Mouse (Mus musculus) frontal cortex, postnatal 10 days (tissue): ENCODE results near the gene Tac1.
"Not testable (repeated sequence)": the region's sequence is repeated elsewhere in the genome, so short reads cannot be mapped to it uniquely, and the experiment has no call there.

Experiments used
- DNase-seq, 2 experiments: peaks; one replicate each; pipeline ENCODE4 v3.0.0; 2022; ENCODE audit warnings: low spot score in 2 of 2, mixed read lengths in 1 of 2

The Tac1 gene

DNA sequence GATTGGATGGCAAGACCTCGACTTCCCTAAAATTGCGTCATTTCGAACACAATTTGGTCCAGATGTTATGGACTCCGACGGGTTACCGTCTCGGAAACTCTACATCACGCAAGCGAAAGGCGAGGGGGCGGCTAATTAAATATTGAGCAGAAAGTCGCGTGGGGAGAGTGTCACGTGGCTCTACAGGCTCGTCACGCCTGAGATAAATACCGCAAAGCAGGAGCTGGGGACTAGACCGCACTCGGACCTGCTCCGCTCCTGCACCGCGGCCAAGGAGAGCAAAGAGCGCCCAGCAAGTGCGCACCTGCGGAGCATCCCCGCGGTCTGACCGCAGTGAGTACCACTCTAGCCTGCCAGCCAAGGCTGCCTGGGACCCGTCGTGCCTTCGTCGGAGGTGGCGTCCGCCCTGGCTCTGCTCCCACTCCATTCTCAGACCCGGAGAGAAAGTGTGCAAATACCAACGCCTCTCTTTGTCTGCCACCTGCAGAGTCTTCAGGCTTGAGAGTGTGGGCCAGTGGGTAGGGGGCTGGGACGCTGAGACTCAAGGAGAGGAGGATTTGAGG, at the start of gene Tac1:
Tac1 (plus strand) TSS at position 51 of the 563 bp plus-strand sequence.
- DNase-seq: peak in 1 of 2 experiments; percentile 8

DNA sequence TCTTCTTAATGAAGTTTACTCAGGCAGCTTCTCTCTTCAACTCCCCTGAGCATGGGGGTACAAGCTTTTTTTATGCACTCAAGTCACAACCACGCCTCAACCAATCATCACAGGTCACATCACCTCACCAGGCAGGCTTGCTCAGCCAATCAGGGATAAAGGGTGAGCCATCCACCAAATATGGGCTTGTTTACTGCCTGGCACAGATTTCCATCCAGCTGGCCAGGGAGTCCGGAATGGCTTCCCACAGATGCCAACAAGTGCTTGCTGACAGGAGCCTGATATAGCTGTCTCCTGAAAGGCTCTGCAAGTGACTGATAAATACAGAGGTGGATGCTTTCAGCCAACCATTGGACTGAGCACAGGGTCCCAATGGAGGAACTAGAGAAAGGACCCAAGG, 11.2 kb upstream of the Tac1 start:
- not testable (repeated sequence) for DNase-seq

DNA sequence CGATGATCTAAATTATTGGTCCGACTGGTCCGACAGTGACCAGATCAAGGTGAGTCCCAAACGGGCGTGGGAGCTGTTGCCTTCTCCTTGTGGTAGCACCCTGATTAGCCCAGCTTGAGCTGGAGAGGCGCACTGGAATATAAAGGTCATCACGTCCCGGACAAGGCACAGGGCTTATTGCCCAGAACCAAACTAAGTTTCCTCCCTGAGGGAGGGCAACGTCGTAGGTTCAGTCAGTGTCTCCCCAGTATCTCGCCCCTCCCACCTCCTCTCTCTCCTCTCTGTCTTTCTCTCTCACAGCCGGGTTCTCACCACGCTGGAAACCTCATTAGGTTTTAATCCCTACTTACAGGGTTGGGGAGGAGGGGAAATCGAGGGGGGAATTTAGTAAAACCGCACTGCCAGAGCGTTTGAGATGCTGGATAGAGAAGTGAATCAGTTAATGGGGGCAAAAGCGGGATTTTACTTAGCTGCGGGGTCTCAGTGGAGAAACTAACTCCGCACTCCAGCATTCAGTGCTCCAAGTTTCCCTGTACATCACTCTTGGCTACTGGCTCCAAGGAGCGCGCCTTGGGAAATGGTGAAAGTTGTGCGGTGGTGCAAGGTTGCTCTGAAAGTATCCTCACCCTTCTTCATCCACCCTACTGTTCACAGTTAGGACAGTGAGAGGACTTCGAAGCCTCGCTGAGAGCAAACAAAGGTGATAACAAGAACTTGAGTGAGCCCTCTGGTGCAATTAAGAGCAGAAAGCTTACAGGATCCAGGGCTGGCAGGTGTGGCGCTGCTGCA, 1.2 kb downstream of the Tac1 start:
- DNase-seq: no peak

DNA sequence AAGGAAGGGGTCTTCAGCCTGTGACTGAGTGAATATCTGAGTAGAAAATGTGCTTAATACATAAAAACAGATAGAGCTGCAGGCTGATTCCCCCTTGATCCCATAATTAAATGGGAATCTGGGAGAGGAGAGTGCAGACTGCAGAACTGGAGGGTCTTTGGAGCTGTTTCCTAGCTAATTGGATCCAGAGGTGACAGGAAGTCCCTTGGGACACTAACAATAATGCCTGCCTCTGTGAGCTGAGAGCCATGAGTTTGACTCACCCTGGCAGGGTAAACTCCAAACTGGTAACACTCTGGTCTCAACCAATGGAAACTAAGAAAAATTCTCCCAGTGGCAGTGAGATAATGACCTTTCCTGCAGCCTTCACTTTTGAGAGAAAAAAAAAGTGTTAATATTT, 3.5 kb downstream of the Tac1 start:
- DNase-seq: no peak

DNA sequence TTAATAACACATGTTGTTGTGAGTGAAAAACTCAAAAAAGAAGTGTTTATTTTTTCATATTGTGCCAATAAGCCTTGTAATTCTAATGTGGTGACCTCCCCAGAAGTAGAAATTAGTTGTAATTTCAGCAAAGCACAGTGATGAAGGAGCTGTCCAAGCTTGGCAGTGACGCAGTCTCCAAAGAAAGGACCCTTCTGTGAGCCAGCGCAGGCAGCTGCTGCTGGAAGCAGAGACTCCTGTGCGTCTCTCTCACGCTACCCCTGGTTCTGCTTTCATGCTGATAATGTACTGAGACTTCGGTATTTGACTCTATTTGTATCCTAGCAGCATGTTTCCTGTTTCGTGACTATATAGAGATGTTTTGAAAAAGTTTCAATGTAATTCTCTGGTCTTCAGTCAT, 7.8 kb downstream of the Tac1 start:
- DNase-seq: peak in 1 of 2 experiments; percentile 8

DNA sequence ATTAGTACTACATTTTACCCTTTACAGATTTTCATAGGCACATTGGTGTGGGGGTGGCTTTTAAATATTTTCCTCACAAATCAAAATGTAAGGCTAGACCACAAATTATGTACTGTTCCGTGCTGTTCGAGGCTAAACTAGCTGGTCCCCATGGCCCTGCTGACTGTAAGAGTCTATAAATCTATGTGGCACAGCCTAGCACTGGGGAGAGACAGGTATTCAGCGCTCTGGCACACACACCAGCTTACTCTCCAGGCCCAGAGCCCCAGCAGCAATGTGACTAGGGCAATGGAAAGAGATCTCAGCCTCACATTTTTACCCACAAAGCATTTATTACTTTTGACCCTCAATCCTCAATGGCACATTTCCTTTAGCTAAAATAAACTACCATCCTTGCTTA, 9.9 kb downstream of the Tac1 start:
- DNase-seq: no peak

DNA sequence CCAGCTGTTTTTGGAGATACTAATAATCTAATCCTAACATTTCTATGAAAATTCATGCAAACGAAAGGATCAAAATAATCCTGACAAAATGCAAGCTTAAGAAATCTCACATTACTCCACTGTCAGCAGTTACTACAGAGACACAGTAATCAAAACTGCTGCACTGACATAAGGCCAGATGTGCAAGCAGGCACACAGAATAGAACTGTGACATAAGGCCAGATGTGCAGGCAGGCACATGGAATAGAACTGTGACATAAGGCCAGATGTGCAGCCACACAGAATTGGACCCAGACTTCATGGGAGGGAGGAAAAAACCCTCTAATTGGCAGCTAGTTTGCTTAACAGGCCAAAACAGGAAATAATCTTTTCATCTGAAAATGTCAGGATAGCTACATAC, 16.5 kb downstream of the Tac1 start:
- no peak for DNase-seq

DNA sequence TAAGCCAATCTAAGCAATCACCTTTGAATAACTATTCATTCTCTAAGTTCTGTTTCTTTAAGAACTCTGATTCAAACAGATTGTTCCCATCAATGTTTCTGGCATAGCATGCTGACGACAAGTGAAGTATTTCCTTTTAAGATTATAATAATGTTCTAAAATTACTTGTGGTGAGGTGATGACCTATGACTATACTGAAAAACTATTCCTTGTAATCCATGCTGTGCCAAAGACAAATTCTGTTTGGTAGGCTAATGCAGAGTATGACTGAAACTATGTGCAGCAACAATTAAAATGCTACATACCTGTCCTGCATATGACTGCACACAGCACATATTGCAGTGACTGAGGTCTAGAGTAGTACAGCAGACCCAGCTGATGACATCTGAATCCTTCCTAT, 23.4 kb downstream of the Tac1 start:
- no peak for DNase-seq

DNA sequence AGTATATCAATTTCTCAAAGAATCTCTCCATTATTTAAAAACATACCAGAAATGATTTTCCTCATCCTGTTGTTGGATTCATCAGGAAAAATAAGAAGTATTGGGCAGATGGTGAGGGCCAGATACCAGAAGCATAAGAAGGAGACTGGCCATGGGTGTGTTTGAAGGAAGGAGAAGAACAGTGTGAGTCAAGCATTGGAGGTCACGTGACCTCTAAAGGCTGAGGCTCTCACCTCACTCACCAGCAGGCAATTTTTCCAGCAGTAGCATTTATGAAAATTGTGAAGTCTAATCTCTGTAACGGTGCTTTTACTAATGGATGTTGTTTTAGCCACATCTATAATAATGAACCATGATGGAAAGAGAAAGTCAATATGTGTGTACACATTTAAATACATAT, 39.8 kb downstream of the Tac1 start:
- DNase-seq: no peak

DNA sequence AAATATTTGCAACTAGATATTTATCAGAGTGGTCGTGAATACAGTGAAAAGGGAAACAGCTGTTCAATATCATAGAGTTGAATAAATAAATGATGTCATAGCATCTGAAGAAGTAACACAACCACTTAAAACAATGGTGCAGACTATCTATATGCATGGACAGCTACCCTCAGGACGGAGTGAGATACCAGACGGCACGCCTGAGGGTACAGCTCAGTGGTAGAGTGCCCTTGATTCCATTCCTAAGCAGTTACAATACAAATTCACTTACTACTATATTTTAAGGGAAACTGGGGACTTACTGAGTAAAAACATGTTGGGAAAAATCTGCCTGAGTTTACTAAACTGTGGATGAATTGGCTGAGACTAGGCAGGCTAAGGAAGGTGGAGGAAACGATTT, 43.7 kb downstream of the Tac1 start:
- DNase-seq: no peak

DNA sequence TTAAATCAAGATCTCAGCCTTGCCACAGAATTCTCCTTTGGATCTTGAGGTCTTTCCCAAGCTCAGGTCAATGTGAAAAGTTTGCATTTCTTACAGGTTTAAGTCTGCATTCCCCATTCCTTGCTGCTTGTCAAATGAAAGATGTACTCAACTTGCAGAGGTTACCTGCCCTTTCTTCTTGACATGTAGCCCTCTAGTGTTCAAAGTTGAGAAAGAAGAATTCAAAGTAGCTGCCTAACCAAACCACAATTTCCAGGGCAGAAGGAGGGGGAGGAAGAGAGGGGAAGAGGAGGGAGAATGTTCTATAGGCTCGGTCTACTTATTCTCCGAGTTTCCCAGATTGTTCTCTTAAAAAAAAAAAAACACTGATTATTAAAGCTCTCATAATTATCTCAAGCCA, 45.5 kb downstream of the Tac1 start:
- DNase-seq: no peak

DNA sequence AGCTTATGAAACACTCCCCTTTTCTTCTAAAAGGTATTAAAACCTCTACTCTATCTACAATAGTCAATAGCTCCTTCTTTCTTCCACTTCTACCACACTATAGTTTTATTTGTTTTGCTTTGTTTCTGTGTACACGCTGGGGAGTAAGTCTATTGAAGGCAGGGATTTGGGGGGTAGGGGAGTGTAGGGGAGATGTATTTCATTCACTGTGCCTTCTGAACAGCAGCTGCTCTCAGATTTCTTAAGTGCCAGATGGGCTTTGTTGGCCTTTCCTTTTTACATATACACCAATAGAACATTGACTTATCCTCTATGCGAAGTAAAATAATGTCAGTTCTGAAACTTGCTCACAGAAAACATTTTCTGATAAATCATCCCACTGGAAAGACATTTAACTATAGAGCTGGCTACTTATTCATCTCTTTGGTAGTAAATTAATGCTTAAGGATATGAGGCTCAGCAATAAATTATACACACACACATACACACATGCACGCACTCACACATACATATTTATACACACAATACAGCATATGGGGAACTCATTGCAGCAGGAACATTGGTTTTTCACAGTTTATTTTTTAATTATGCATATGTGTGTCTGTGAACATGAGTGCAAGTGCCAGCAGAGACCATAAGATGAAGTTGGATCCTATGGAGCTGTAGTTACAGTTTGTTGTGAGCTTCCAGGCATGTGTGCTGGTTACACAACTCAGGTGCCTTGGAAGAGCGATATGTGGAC, 46.8 kb downstream of the Tac1 start:
- DNase-seq: no peak

DNA sequence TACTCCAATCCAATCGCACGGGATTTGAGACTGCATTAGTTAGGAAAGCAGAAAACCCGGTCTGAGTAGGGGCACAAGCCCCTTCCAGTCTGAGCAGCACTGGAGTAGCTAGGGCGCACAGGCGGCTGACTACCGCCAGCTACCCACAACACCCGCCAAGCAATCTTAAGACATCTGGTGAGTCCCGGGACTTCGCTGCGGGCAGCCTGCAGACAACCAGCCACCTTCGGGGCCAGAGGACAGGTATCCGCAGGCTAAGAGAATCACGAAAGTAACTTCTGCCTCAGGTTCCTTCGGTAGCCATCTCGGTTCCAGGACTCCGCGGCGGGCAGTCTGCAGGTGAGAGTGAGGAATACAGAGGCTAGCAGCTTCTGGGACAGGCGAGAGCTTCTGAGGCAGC, 59.0 kb downstream of the Tac1 start:
- not testable (repeated sequence) for DNase-seq
